Mouse (Mus musculus) brain, embryonic 14.5 days (tissue): ENCODE results near the gene Samhd1.

ENCODE experiments used
- CTCF ChIP-seq: fragments of 200-500 bp; IDR thresholded peaks from 2 replicates; pipeline ENCODE4 v1.5.1; 2012; ENCODE audit warnings: inconsistent platforms, mild to moderate bottlenecking, moderate library complexity, borderline replicate concordance; ENCODE audit not compliant: insufficient read depth, insufficient read length; ENCODE audit errors: extremely low read depth
- POLR2A ChIP-seq: fragments of 200-500 bp; IDR thresholded peaks from 2 replicates; pipeline ENCODE4 v1.6.1; 2012; ENCODE audit warnings: mild to moderate bottlenecking, inconsistent platforms, borderline replicate concordance; ENCODE audit not compliant: poor library complexity, insufficient read depth, insufficient read length, severe bottlenecking; ENCODE audit errors: extremely low read depth

GRCm38 (mm10) chr2:157176248-157176647 lies 41.2 kb upstream of the Samhd1 start:
- TF ChIP-seq CTCF (no peak), POLR2A (no peak)
